Mouse (Mus musculus) 3T3-L1 (cell line): Measurements from ENCODE around the gene Olfr490.

Source experiments
- DNase-seq: peaks from one replicate; pipeline ENCODE4 v3.0.0-alpha.2; 2015; ENCODE audit warnings: low read depth, low spot score

The Olfr490 gene

DNA sequence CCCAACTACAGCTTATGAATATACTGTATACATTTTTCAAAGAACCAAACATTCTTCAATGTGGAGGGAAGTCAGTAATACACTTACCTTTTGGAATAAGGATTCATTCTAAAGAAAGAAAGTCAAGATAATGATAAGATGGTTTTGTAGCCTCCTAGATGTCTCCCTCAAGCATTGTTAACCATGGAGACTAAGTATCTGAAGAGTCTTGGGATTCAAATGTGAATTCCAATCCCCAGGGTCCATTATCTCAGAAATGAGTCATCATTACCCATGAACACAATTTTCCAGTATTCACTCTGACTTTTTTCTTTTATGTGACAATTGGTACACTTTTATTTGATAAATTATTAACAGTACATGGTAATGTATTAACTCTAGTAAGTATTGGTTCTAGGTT is at the start of gene Olfr490:
Gene Olfr490 (minus strand): TSS at position 101 of the 400 bp plus-strand sequence.
- no peak for DNase-seq

GRCm38 (mm10) chr7:108323574-108323973 is 34.8 kb upstream of the Olfr490 start, which contains the start of gene Olfr492:
Gene Olfr492 (minus strand): TSS chr7:108323674.
- DNase-seq = no peak

- DNase-seq = no peak
These were observed 24.4 kb upstream of the Olfr490 start, which contains the start of gene Olfr491 for GRCm38 (mm10) chr7:108313151-108313550. Gene Olfr491 (plus strand): TSS chr7:108313451.

GRCm38 (mm10) chr7:108258247-108258646 is 30.5 kb downstream of the Olfr490 start, which contains the start of gene Olfr488:
Gene Olfr488 (minus strand): TSS chr7:108258347.
- no peak for DNase-seq
